Mouse (Mus musculus) lung, postnatal 0 days (tissue): Measurements from ENCODE around the gene Armc6. TPM values are rescaled to one million over a fixed set of nuclear protein-coding genes. Genes with fewer than 3 reads are reported as not detected.

Experiments used
- ATAC-seq: fragments of 200-750 bp; cut with Nextera tagmentation; 2 replicates; pipeline ENCODE4 v1.8.0; 2017; ENCODE audit warnings: moderate library complexity
- DNase-seq: peaks from one replicate; pipeline ENCODE4 v3.0.0-alpha.2; 2016; ENCODE audit warnings: low spot score
- H3K27ac ChIP-seq: fragments of 300-500 bp; sonication (generic); 2 replicates; pipeline ENCODE4 v1.5.1; 2014; ENCODE audit warnings: antibody characterized with exemption, mild to moderate bottlenecking, low read length, mixed read lengths
- H3K27me3 ChIP-seq: fragments of 300-500 bp; sonication (generic); replicated peaks from 2 replicates; pipeline ENCODE4 v1.6.1; 2014; ENCODE audit warnings: low read length, mixed read lengths; ENCODE audit not compliant: insufficient read depth
- H3K36me3 ChIP-seq: fragments of 300-500 bp; sonication (generic); 2 replicates; pipeline ENCODE4 v1.6.1; 2014; ENCODE audit warnings: low read length, mixed read lengths; ENCODE audit not compliant: insufficient read depth
- H3K4me1 ChIP-seq: fragments of 300-500 bp; sonication (generic); 2 replicates; pipeline ENCODE4 v1.6.1; 2014; ENCODE audit warnings: antibody characterized with exemption, low read depth, low read length, mixed read lengths; ENCODE audit not compliant: insufficient read depth
- H3K4me2 ChIP-seq: fragments of 300-500 bp; sonication (generic); replicated peaks from 2 replicates; pipeline ENCODE4 v1.6.1; 2014; ENCODE audit warnings: low read depth, mild to moderate bottlenecking, low read length, moderate library complexity, mixed read lengths
- H3K4me3 ChIP-seq: fragments of 300-500 bp; sonication (generic); 2 replicates; pipeline ENCODE4 v1.5.1; 2014; ENCODE audit warnings: low read depth, low read length
- H3K9ac ChIP-seq: fragments of 300-500 bp; sonication (generic); replicated peaks from 2 replicates; pipeline ENCODE4 v1.6.1; 2014; ENCODE audit warnings: low read depth, mild to moderate bottlenecking
- H3K9me3 ChIP-seq: fragments of 300-500 bp; sonication (generic); 2 replicates; pipeline ENCODE4 v1.6.1; 2016; ENCODE audit warnings: low read length, mixed read lengths
- CTCF ChIP-seq: IDR thresholded peaks from 2 replicates; pipeline ENCODE4 v1.5.1; 2016; ENCODE audit warnings: antibody characterized with exemption, mild to moderate bottlenecking
- EP300 ChIP-seq: IDR thresholded peaks from 2 replicates; pipeline ENCODE4 v1.6.1; 2016; ENCODE audit warnings: antibody characterized with exemption, mild to moderate bottlenecking, control low read depth
- WGBS: fragments of 180-500 bp; shearing (Covaris S2); extraction: QIAGEN DNeasy Blood & Tissue Kit; methylation state at CpG from one replicate; pipeline ENCODE4 v1.1.7; 2014; 5-methylcytosine and 5-hydroxymethylcytosine counted together
- polyA plus RNA-seq: library from polyadenylated mRNA; unstranded; fragments of >200 nt; fragmentation: Nextera tagmentation; extraction: Ambion mirVana; gene quantifications from 2 replicates; pipeline ENCODE4 v1.2.1, GENCODE M21; 2015

The Armc6 gene
- polyA plus RNA-seq, 1 experiment from 2014 or later = 10.4 TPM

GRCm38 (mm10) chr8:70267674-70268073 is 33.4 kb upstream of the Armc6 start:
- 64% methylated on average over 3 of the region's 3 CpGs for WGBS
- Histone ChIP-seq H3K27me3 (no peaks in the 10 kb centered on the region), H3K4me1 (no peaks in the 10 kb centered on the region), H3K4me2 (no peak overlapping the region), H3K36me3 (peaks cover 6% of the 10 kb centered on the region; the same call in 1 of the 2 replicates), H3K9me3 (no peaks in the 10 kb centered on the region), H3K9ac (no peak overlapping the region), H3K4me3 (no peak overlapping the region), H3K27ac (no peak overlapping the region)
- no peak for DNase-seq
- no peak for ATAC-seq
- TF ChIP-seq EP300 (no peak), CTCF (no peak)

GRCm38 (mm10) chr8:70259043-70259442 is 24.8 kb upstream of the Armc6 start:
- ATAC-seq = 0 out of 2 replicates have a peak, but pooled peaks have one; percentile 22
- Histone ChIP-seq H3K4me2 (no peak overlapping the region), H3K27ac (no peak overlapping the region), H3K36me3 (peaks cover 42% of the 10 kb centered on the region), H3K4me1 (no peaks in the 10 kb centered on the region), H3K9ac (no peak overlapping the region), H3K9me3 (no peaks in the 10 kb centered on the region), H3K27me3 (no peaks in the 10 kb centered on the region), H3K4me3 (no peak overlapping the region)
- no peak for TF ChIP-seq EP300
- no peak for TF ChIP-seq CTCF
- DNase-seq = no peak
- 43% methylated on average over 2 of the region's 2 CpGs for WGBS

- WGBS = 62% methylated on average over 5 of the region's 5 CpGs
- DNase-seq = peak; percentile 52
- H3K27ac ChIP-seq = no peak overlapping the region
- H3K4me3 ChIP-seq = no peak overlapping the region
- no peak overlapping the region for H3K4me2 ChIP-seq
- no peaks in the 10 kb centered on the region for H3K4me1 ChIP-seq
- peak; percentile 81 for ATAC-seq
- no peaks in the 10 kb centered on the region for H3K9me3 ChIP-seq
- no peaks in the 10 kb centered on the region for H3K27me3 ChIP-seq
- peaks cover 46% of the 10 kb centered on the region for H3K36me3 ChIP-seq
- no peak overlapping the region for H3K9ac ChIP-seq
- TF ChIP-seq CTCF = no peak
- no peak for TF ChIP-seq EP300
These were observed 24.3 kb upstream of the Armc6 start for GRCm38 (mm10) chr8:70258600-70258999.

GRCm38 (mm10) chr8:70257456-70257855 is 23.2 kb upstream of the Armc6 start:
- no peak for ATAC-seq
- 88% methylated on average over 3 of the region's 3 CpGs for WGBS

GRCm38 (mm10) chr8:70254628-70255027 is 20.4 kb upstream of the Armc6 start:
- ATAC-seq (no peak), DNase-seq (no peak)
- H3K27me3 ChIP-seq = no peaks in the 10 kb centered on the region
- no peak overlapping the region for H3K4me2 ChIP-seq
- H3K4me3 ChIP-seq = no peak overlapping the region
- WGBS = 71% methylated on average over 1 of the region's 1 CpGs
- no peaks in the 10 kb centered on the region for H3K4me1 ChIP-seq
- H3K27ac ChIP-seq = no peak overlapping the region
- H3K36me3 ChIP-seq = peaks cover 56% of the 10 kb centered on the region
- H3K9me3 ChIP-seq = no peaks in the 10 kb centered on the region
- TF ChIP-seq EP300 (no peak), CTCF (peak; percentile 50)
- H3K9ac ChIP-seq = no peak overlapping the region

More at GRCm38 (mm10) chr8:70257456-70257855, 23.2 kb upstream of the Armc6 start:
- no peak for DNase-seq
- Histone ChIP-seq H3K9ac (no peak overlapping the region), H3K27ac (no peak overlapping the region), H3K4me3 (no peak overlapping the region), H3K36me3 (peaks cover 51% of the 10 kb centered on the region), H3K27me3 (no peaks in the 10 kb centered on the region), H3K4me1 (no peaks in the 10 kb centered on the region), H3K9me3 (no peaks in the 10 kb centered on the region), H3K4me2 (no peak overlapping the region)
- TF ChIP-seq CTCF (no peak), EP300 (no peak)

- peaks cover 50% of the 10 kb centered on the region for H3K36me3 ChIP-seq
- whole genome bisulfite sequencing = 94% methylated on average over 3 of the region's 3 CpGs
- no peak overlapping the region for H3K4me2 ChIP-seq
- no peaks in the 10 kb centered on the region for H3K9me3 ChIP-seq
- DNase-seq (no peak), ATAC-seq (no peak)
- H3K4me1 ChIP-seq = no peaks in the 10 kb centered on the region
- no peak overlapping the region for H3K27ac ChIP-seq
- no peak overlapping the region for H3K9ac ChIP-seq
- H3K27me3 ChIP-seq = no peaks in the 10 kb centered on the region
- no peak for TF ChIP-seq CTCF
- TF ChIP-seq EP300 = no peak
- no peak overlapping the region for H3K4me3 ChIP-seq
These were observed 13.6 kb upstream of the Armc6 start for GRCm38 (mm10) chr8:70247841-70248240.

- TF ChIP-seq CTCF = no peak
- TF ChIP-seq EP300 = no peak
- Histone ChIP-seq H3K9me3 (no peaks in the 10 kb centered on the region), H3K9ac (no peak overlapping the region), H3K27me3 (no peaks in the 10 kb centered on the region), H3K4me3 (no peak overlapping the region), H3K4me1 (no peaks in the 10 kb centered on the region), H3K27ac (no peak overlapping the region), H3K4me2 (no peak overlapping the region), H3K36me3 (peaks cover 38% of the 10 kb centered on the region)
- ATAC-seq (no peak), DNase-seq (no peak)
- 92% methylated on average over 6 of the region's 6 CpGs for WGBS
These were observed 12.4 kb upstream of the Armc6 start for GRCm38 (mm10) chr8:70246622-70247021.
